In genomic region chr10:75282648-75283047, GRCm38 (mm10) we compare ENCODE assay signal across 14 mouse cellular contexts. TPM values are rescaled to one million over a fixed set of nuclear protein-coding genes. Genes with fewer than 3 reads are reported as not detected.
DNase-seq lines count a peak whose midpoint lies in the region; ATAC-seq and TF ChIP-seq lines count a peak whose summit lies in the region.
"Had no signal": no experiment of that assay in that cellular context is flagged by ENCODE, and none has a peak within 500 bp of the region (broad histone marks: within the 10 kb centered on the region; RNA-seq: fewer than 3 reads in every experiment).

No protein-coding gene starts in this region.

- H3K9ac ChIP-seq in hindbrain, embryonic 12.5 days: no peak overlapping the region
- H3K9ac ChIP-seq: neural tube, embryonic 15.5 days had no signal

- DNase-seq in lung, postnatal 10 days: peak; percentile 23
- DNase-seq in lung, adult 2 months: no peak
- peak; percentile 17 for DNase-seq in spleen, adult 12 weeks (ENCODE audit: low spot score)
- no peak for DNase-seq in left cerebral cortex, adult 9 months (ENCODE audit: low spot score in 2 of 2)
- no peak for DNase-seq in cerebellum, adult 11-12 months
- no peak for DNase-seq in frontal cortex, postnatal 10 days (ENCODE audit: low spot score in 2 of 2)
- DNase-seq: adrenal gland, adult 8-10 months; cerebellum, postnatal 10 days; gastrocnemius, adult 2 months; kidney, adult 11 months had no signal

- H3K9me3 ChIP-seq in hindbrain, embryonic 12.5 days (replicated peaks): no peaks in the 10 kb centered on the region
- H3K9me3 ChIP-seq: midbrain, embryonic 10.5 days; neural tube, embryonic 15.5 days had no signal

- H3K27ac ChIP-seq in hindbrain, embryonic 12.5 days: no peak overlapping the region
- H3K27ac ChIP-seq: gastrocnemius, adult 2 months; midbrain, embryonic 10.5 days; neural tube, embryonic 15.5 days had no signal

- H3K36me3 ChIP-seq in hindbrain, embryonic 12.5 days: peaks cover 23% of the 10 kb centered on the region

- no peak overlapping the region for H3K4me3 ChIP-seq in lung, adult 2 months (replicated peaks; ENCODE audit: extremely low read depth, low read depth, low read length)
- H3K4me3 ChIP-seq in hindbrain, embryonic 12.5 days: no peak overlapping the region
- H3K4me3 ChIP-seq: gastrocnemius, adult 2 months; midbrain, embryonic 10.5 days; neural tube, embryonic 15.5 days had no signal

- no peaks in the 10 kb centered on the region for H3K4me1 ChIP-seq in lung, adult 2 months (ENCODE audit: control insufficient read depth, insufficient read depth, low read length)
- no peaks in the 10 kb centered on the region for H3K4me1 ChIP-seq in hindbrain, embryonic 12.5 days
- H3K4me1 ChIP-seq: midbrain, embryonic 10.5 days; neural tube, embryonic 15.5 days had no signal

- TF ChIP-seq CTCF in lung, adult 2 months (IDR thresholded peaks at IDR 0.05; ENCODE audit: insufficient read depth, low read length): no peak

- ATAC-seq in hematopoietic stem cell, adult 5-6 weeks (replicated peaks in 1 of 2; ENCODE audit: insufficient read depth in 1 of 2, low FRiP score in 2 of 2, low TSS enrichment in 1 of 2, low read depth in 1 of 2, poor library complexity in 2 of 2, severe bottlenecking in 2 of 2): peak; percentile 98 to 99
- no peak for ATAC-seq in hindbrain, embryonic 12.5 days (ENCODE audit: low FRiP score)

- 72% methylated on average over 5 of the region's 5 CpGs for WGBS in lung, adult 2 months
- 92% methylated on average over 5 of the region's 5 CpGs for WGBS in hindbrain, embryonic 12.5 days

- H3K27me3 ChIP-seq in hindbrain, embryonic 12.5 days: no peaks in the 10 kb centered on the region
- H3K27me3 ChIP-seq: neural tube, embryonic 15.5 days had no signal

- no peak overlapping the region for H3K4me2 ChIP-seq in hindbrain, embryonic 12.5 days (replicated peaks)
- H3K4me2 ChIP-seq: neural tube, embryonic 15.5 days had no signal

- TF ChIP-seq POLR2A in lung, adult 2 months (IDR thresholded peaks at IDR 0.05; ENCODE audit: borderline replicate concordance, extremely low read depth, low read depth, low read length): no peak

RNA-seq across cellular contexts. Expression of gene Adora2a, which starts 34.0 kb away (rescaled TPM):
- 12.3 and 13.3 TPM in 2 replicates for polyA plus RNA-seq in lung, adult 2 months (2012; rRNA removed)
- total RNA-seq in hematopoietic stem cell, adult 5-6 weeks (2017): 8.6 and 10.1 TPM in 2 replicates
- polyA plus RNA-seq in hindbrain, embryonic 12.5 days (2016; fragmentation: Nextera tagmentation; extraction: Ambion mirVana): 2.5 and 3.0 TPM in 2 replicates

Comparison
In these comparisons a context has a peak if more than half of its experiments do, and no peak if none do; other contexts are left out.
1. DNase-seq: peak in lung, postnatal 10 days (single experiment) and spleen, adult 12 weeks (single experiment); none in lung, adult 2 months (single experiment), left cerebral cortex, adult 9 months (0 of 2), cerebellum, adult 11-12 months (single experiment) and frontal cortex, postnatal 10 days (0 of 2).